32 mouse cellular contexts compared by ENCODE assay signal in genomic region chr12:107444681-107445080, GRCm38 (mm10). TPM values are rescaled to one million over a fixed set of nuclear protein-coding genes. Genes with fewer than 3 reads are reported as not detected.
DNase-seq lines count a peak whose midpoint lies in the region; ATAC-seq lines count a peak whose summit lies in the region.
"Had no signal": no experiment of that assay in that cellular context is flagged by ENCODE, and none has a peak within 500 bp of the region (broad histone marks: within the 10 kb centered on the region; RNA-seq: fewer than 3 reads in every experiment).

No protein-coding gene starts in this region.

- 39% methylated on average over 7 of the region's 7 CpGs for WGBS in hindbrain, embryonic 11.5 days
- 32% methylated on average over 7 of the region's 7 CpGs for WGBS in hindbrain, embryonic 16.5 days

- H3K4me2 ChIP-seq in hindbrain, embryonic 11.5 days (replicated peaks; ENCODE audit: low read depth, low read length): no peak overlapping the region
- no peak overlapping the region for H3K4me2 ChIP-seq in hindbrain, embryonic 16.5 days (ENCODE audit: low read length)
- H3K4me2 ChIP-seq: embryonic facial prominence, embryonic 13.5 days; forebrain, embryonic 12.5 days; forebrain, embryonic 15.5 days; heart, embryonic 13.5 days; hindbrain, embryonic 12.5 days; hindbrain, embryonic 15.5 days; intestine, embryonic 15.5 days had no signal

- H3K9me3 ChIP-seq in hindbrain, embryonic 11.5 days (ENCODE audit: control insufficient read depth, low read length): no peaks in the 10 kb centered on the region
- H3K9me3 ChIP-seq in hindbrain, embryonic 16.5 days (ENCODE audit: control insufficient read depth, low read length): no peaks in the 10 kb centered on the region
- H3K9me3 ChIP-seq: embryonic facial prominence, embryonic 13.5 days; forebrain, embryonic 12.5 days; forebrain, embryonic 15.5 days; heart, embryonic 10.5 days; heart, embryonic 13.5 days; hindbrain, embryonic 12.5 days; hindbrain, embryonic 15.5 days; intestine, embryonic 15.5 days had no signal

- no peak overlapping the region for H3K9ac ChIP-seq in hindbrain, embryonic 11.5 days (ENCODE audit: low read depth, low read length)
- H3K9ac ChIP-seq in hindbrain, embryonic 16.5 days (ENCODE audit: low read depth, low read length): no peak overlapping the region
- H3K9ac ChIP-seq: embryonic facial prominence, embryonic 13.5 days; forebrain, embryonic 12.5 days; forebrain, embryonic 15.5 days; heart, embryonic 13.5 days; hindbrain, embryonic 12.5 days; hindbrain, embryonic 15.5 days; intestine, embryonic 15.5 days had no signal

- H3K4me1 ChIP-seq in hindbrain, embryonic 11.5 days (replicated peaks; ENCODE audit: control insufficient read depth, insufficient read depth, low read length): no peaks in the 10 kb centered on the region
- no peaks in the 10 kb centered on the region for H3K4me1 ChIP-seq in hindbrain, embryonic 16.5 days (ENCODE audit: control insufficient read depth, insufficient read depth, low read depth, low read length)
- H3K4me1 ChIP-seq: embryonic facial prominence, embryonic 13.5 days; forebrain, embryonic 15.5 days; heart, embryonic 10.5 days; heart, embryonic 13.5 days; hindbrain, embryonic 15.5 days; intestine, embryonic 15.5 days had no signal

- intact Hi-C loops in gastrocnemius, postnatal 36 days (cut with DNase I): no loop called here

- peak; percentile 19 for DNase-seq in hindbrain, embryonic 11.5 days (ENCODE audit: low spot score)
- DNase-seq in retina, postnatal 1 day: peak; percentile 58
- no peak for DNase-seq in retina, embryonic 14.5 days (ENCODE audit: low spot score)
- peak; percentile 5 for DNase-seq in mesoderm, embryonic 11.5 days (ENCODE audit: low read depth, low spot score)
- no peak for DNase-seq in gastrocnemius, postnatal 36 days
- DNase-seq: adrenal gland, adult 2 months; adrenal gland, postnatal 14 days; cerebellum, adult 18-20 months; cerebellum, adult 9-10 months; cerebellum, postnatal 36 days; gastrocnemius, postnatal 25 days; heart, adult 2 months; heart, postnatal 14 days; heart, postnatal 4 days had no signal

- no peaks in the 10 kb centered on the region for H3K27me3 ChIP-seq in hindbrain, embryonic 11.5 days (ENCODE audit: control insufficient read depth, insufficient read depth, low read length)
- no peaks in the 10 kb centered on the region for H3K27me3 ChIP-seq in hindbrain, embryonic 16.5 days (replicated peaks; ENCODE audit: control insufficient read depth, insufficient read depth, low read length)
- H3K27me3 ChIP-seq: embryonic facial prominence, embryonic 13.5 days; forebrain, embryonic 12.5 days; forebrain, embryonic 15.5 days; heart, embryonic 13.5 days; hindbrain, embryonic 12.5 days; hindbrain, embryonic 15.5 days; intestine, embryonic 15.5 days had no signal

- H3K36me3 ChIP-seq in hindbrain, embryonic 11.5 days (ENCODE audit: control insufficient read depth, insufficient read depth, low read length): no peaks in the 10 kb centered on the region
- no peaks in the 10 kb centered on the region for H3K36me3 ChIP-seq in hindbrain, embryonic 16.5 days (ENCODE audit: control insufficient read depth, insufficient read depth, low read length)
- H3K36me3 ChIP-seq: embryonic facial prominence, embryonic 13.5 days; forebrain, embryonic 12.5 days; forebrain, embryonic 15.5 days; heart, embryonic 10.5 days; heart, embryonic 13.5 days; hindbrain, embryonic 12.5 days; hindbrain, embryonic 15.5 days; intestine, embryonic 15.5 days had no signal

- no peak for ATAC-seq in hindbrain, embryonic 11.5 days (ENCODE audit: low FRiP score)
- ATAC-seq in hindbrain, embryonic 16.5 days: no peak
- ATAC-seq: CD4-positive, CD25-positive, alpha-beta regulatory T cell, adult 4 months; forebrain, embryonic 15.5 days; intestine, embryonic 15.5 days had no signal

- H3K4me3 ChIP-seq in hindbrain, embryonic 11.5 days (ENCODE audit: low read depth, low read length): no peak overlapping the region
- H3K4me3 ChIP-seq in hindbrain, embryonic 16.5 days (ENCODE audit: low read length): no peak overlapping the region
- H3K4me3 ChIP-seq: embryonic facial prominence, embryonic 13.5 days; erythroblast, embryonic 14.5 days; forebrain, embryonic 12.5 days; forebrain, embryonic 15.5 days; heart, adult 2 months; heart, embryonic 10.5 days; heart, embryonic 13.5 days; hindbrain, embryonic 12.5 days; hindbrain, embryonic 15.5 days; intestine, embryonic 15.5 days had no signal

- H3K27ac ChIP-seq in hindbrain, embryonic 11.5 days (ENCODE audit: low read depth, low read length): no peak overlapping the region
- no peak overlapping the region for H3K27ac ChIP-seq in hindbrain, embryonic 16.5 days (ENCODE audit: low read depth, low read length)
- H3K27ac ChIP-seq: embryonic facial prominence, embryonic 13.5 days; forebrain, embryonic 12.5 days; forebrain, embryonic 15.5 days; heart, adult 2 months; heart, embryonic 10.5 days; heart, embryonic 13.5 days; hindbrain, embryonic 12.5 days; hindbrain, embryonic 15.5 days; intestine, embryonic 15.5 days had no signal

RNA-seq across cellular contexts. Expression of gene 3110018I06Rik, which starts 43.8 kb away (rescaled TPM):
- polyA plus RNA-seq in hindbrain, embryonic 11.5 days (2014; fragmentation: Nextera tagmentation; extraction: Ambion mirVana): not detected in 2 replicates
- not detected in 2 replicates for polyA plus RNA-seq in hindbrain, embryonic 16.5 days (2015; fragmentation: Nextera tagmentation; extraction: Ambion mirVana)
- total RNA-seq in gastrocnemius, postnatal 36 days (2021): not detected
- total RNA-seq: adrenal gland, adult 2 months; adrenal gland, postnatal 14 days; adrenal gland, postnatal 4 days; gastrocnemius, adult 8-10 months; gastrocnemius, postnatal 25 days; granulocyte monocyte progenitor cell, adult 5-6 weeks; heart, adult 2 months; heart, postnatal 14 days; heart, postnatal 4 days; MEL had no signal
- polyA plus RNA-seq: adrenal gland, adult 2 months; C2C12; CD4-positive, CD25-positive, alpha-beta regulatory T cell, adult 4 months; cortical plate, adult 2 months; embryonic facial prominence, embryonic 13.5 days; erythroblast, embryonic 14.5 days; forebrain, embryonic 12.5 days; forebrain, embryonic 15.5 days; heart, adult 2 months; heart, embryonic 10.5 days; heart, embryonic 13.5 days; heart, embryonic 16.5 days; hindbrain, embryonic 12.5 days; hindbrain, embryonic 15.5 days; intestine, embryonic 15.5 days had no signal

Comparison
In these comparisons a context has a peak if more than half of its experiments do, and no peak if none do; other contexts are left out.
1. DNase-seq: peak in hindbrain, embryonic 11.5 days (single experiment), retina, postnatal 1 day (single experiment) and mesoderm, embryonic 11.5 days (single experiment); none in retina, embryonic 14.5 days (single experiment) and gastrocnemius, postnatal 36 days (0 of 2).